Mouse (Mus musculus) adrenal gland, postnatal 0 days (tissue): ENCODE results near the gene Syde1. TPM values are rescaled to one million over a fixed set of nuclear protein-coding genes. Genes with fewer than 3 reads are reported as not detected.

Experiments
- polyA plus RNA-seq: library from polyadenylated mRNA; unstranded; fragments of >200 nt; fragmentation: Nextera tagmentation; extraction: Ambion mirVana; gene quantifications from 2 replicates; pipeline ENCODE4 v1.2.1, GENCODE M21; 2015

The Syde1 gene
- polyA plus RNA-seq: 10.9 and 14.5 TPM in 2 replicates

DNA sequence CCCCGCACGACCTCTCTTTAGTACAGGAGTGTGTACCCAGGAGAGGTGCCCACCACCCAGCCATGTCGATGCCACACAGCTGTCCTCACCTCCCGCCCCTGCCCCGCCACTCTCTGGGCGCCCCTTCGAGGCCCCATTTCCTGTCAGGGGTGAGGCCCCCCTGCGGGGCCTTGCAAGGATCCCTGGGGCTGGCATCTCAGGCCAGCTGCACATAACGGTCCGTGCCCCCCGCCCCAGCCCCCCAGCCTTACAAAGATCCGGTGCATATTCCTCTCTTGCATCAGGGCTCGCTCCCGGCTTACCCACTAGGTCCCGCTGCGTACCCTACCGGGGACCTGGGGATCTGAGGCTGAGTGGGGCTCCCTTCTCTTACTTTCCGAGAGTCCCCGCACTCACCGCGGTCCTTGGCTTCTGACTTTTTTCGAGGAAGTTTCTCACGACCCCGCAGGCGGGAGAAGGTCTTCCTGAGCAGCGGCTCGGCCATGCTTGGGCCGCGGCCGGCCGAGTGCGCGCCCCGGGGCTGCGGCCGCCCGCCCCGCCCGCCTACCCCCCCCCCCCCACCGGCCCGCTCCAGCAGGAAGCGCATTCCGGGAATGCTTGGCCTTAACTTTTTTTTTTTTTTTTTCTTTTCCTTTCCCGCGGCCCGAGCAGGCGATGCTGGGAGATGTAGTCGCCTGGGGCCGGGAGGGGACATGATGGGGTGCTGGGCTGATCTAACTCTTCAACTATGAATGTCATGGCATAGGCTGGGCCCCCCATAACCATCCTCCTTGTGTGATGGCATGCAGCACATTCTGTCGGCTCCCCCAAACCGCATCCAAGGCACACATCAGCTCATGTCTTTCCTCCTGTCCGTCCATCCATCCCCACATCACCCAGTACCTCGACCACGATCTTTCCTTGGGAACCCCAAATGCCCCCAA is at the start of gene Syde1:
TSS of gene Syde1 (minus strand) at position 559 of the 923 bp plus-strand sequence.

DNA sequence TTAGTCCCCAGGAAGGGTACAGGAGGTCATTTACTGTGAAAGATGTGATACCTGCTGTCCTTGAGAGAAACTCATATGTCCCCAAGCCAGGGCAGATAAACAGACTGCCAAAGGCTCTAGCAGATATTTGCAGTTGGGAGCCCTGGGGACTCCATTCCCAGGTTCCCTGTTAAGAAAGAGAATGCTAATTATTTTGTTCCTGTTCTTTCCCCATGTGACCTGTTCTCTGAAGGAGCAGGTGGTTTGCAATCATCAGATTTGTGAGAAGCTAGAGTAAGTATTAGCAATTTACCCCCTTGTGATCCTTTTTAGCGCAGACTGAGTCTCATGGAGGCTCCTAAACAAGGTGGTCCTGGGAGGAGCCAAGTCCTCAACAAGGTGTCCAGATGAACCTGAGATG is 26.2 kb upstream of the Syde1 start, which contains the start of gene Olfr1357:
TSS of gene Olfr1357 (minus strand) at position 101 of the 400 bp plus-strand sequence.

DNA sequence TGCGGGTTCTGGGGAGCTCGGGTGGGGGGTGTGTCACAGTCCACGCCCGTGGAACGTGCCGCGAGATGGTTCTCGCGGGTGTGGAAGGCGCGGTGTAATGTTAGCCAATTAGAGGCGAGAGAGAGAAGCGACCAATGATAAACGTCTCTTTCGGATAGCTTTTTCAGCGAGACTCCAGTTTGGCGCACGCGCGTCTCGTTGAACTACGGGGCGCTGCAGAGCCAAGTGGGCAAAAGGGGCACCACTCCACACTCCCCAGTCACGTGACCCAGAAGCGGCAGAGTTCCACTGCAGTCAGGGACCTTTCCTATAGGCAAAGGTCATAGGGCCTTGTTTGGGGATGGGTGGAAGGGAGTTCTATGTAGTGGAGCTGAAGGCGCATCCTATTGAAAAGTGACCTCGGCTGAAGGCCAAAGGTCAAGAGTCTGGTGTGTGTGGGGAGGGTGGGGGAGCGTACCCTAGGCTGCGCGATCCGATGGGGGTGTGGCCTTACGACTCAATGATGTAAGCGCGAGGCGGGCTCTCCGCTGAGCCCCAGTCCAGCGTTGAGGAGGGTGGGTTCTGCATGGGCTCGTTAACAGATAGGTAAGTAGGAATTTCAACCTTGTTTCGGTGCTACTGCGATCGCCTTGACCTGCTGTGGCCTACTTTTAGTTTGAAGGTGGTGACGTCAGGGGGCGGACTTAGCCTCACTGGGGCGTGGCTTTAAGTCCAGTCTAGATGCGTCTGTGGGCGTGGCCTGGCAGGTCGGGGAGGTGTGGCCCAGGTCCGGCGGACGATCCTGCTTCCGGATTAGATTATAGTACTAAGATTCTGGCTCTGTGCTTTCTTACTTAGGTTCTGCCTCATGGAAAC is 17.3 kb downstream of the Syde1 start, which contains the start of gene Ilvbl:
TSS of gene Ilvbl (plus strand) at position 97 of the 855 bp plus-strand sequence.

Other genes starting within 250 kb of the Syde1 start
- 102 and 142 TPM in 2 replicates for gene Agpat3, start 239.5 kb downstream of the Syde1 start, polyA plus RNA-seq
- gene Rrp1, start 178.9 kb downstream of the Syde1 start, polyA plus RNA-seq: 157 and 202 TPM in 2 replicates
- 618 and 785 TPM in 2 replicates for gene Cstb, start 166.3 kb downstream of the Syde1 start, polyA plus RNA-seq
- 8.3 and 8.5 TPM in 2 replicates for gene Pdxk, start 127.0 kb downstream of the Syde1 start, polyA plus RNA-seq
- not detected in 2 replicates for gene Olfr1358, start 74.5 kb downstream of the Syde1 start, polyA plus RNA-seq
- 55.1 and 72.3 TPM in 2 replicates for gene Ilvbl, start 17.6 kb downstream of the Syde1 start, polyA plus RNA-seq
- not detected in 2 replicates for gene Olfr1357, start 26.1 kb upstream of the Syde1 start, polyA plus RNA-seq
- 0.16 TPM in 1 of 2 replicates, not detected in the other for gene Casp14, start 126.3 kb upstream of the Syde1 start, polyA plus RNA-seq
- 0.19 TPM in 1 of 2 replicates, not detected in the other for gene Ccdc105, start 161.1 kb upstream of the Syde1 start, polyA plus RNA-seq
- 0.58 and 0.60 TPM in 2 replicates for gene Slc1a6, start 188.5 kb upstream of the Syde1 start, polyA plus RNA-seq